Mouse (Mus musculus) urinary bladder, postnatal 10 days (tissue): ENCODE measurements around the gene Ifng.
"Not testable (repeated sequence)": the region's sequence is repeated elsewhere in the genome, so short reads cannot be mapped to it uniquely, and the experiment has no call there.

Experiments used
- DNase-seq: peaks from one replicate; pipeline ENCODE4 v3.0.0; 2022; ENCODE audit warnings: low spot score

Gene Ifng

DNA sequence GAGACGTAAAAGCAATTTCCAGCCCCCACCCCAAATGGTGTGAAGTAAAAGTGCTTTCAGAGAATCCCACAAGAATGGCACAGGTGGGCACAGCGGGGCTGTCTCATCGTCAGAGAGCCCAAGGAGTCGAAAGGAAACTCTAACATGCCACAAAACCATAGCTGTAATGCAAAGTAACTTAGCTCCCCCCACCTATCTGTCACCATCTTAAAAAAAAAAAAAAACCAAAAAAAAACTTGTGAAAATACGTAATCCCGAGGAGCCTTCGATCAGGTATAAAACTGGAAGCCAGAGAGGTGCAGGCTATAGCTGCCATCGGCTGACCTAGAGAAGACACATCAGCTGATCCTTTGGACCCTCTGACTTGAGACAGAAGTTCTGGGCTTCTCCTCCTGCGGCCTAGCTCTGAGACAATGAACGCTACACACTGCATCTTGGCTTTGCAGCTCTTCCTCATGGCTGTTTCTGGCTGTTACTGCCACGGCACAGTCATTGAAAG, at the start of gene Ifng:
Gene Ifng (plus strand): TSS at position 305 of the 499 bp plus-strand sequence.
- no peak for DNase-seq

GRCm38 (mm10) chr10:118399917-118400316, 40.9 kb upstream of the Ifng start:
- no peak for DNase-seq

GRCm38 (mm10) chr10:118406463-118407221, 34.2 kb upstream of the Ifng start:
- no peak for DNase-seq

GRCm38 (mm10) chr10:118411377-118411776, 29.5 kb upstream of the Ifng start:
- no peak for DNase-seq

- no peak for DNase-seq
These were observed 28.1 kb upstream of the Ifng start for GRCm38 (mm10) chr10:118412774-118413173.

- DNase-seq: no peak
These were observed 21.8 kb upstream of the Ifng start for GRCm38 (mm10) chr10:118419000-118419425.

GRCm38 (mm10) chr10:118420896-118421295, 19.9 kb upstream of the Ifng start:
- no peak for DNase-seq

DNA sequence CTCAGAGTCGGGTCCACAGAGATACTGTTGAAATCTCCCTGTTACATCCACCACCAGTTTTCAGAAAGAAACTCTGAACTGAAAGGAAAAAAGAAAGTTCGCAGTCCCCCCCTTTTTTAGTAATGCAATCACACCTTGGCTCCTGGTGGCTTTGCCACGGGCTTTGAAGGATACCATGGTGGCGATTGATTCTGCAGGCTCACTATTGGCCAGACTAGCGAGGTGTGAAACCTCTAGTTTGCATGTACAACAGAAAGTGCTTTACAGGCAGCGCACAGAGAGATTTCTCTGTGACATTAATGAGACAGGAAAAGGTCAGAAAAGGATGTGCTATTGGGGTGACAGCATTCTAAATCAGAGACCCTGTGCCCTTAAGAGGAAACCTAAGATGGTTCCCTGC, 5.3 kb upstream of the Ifng start:
- DNase-seq: no peak

DNA sequence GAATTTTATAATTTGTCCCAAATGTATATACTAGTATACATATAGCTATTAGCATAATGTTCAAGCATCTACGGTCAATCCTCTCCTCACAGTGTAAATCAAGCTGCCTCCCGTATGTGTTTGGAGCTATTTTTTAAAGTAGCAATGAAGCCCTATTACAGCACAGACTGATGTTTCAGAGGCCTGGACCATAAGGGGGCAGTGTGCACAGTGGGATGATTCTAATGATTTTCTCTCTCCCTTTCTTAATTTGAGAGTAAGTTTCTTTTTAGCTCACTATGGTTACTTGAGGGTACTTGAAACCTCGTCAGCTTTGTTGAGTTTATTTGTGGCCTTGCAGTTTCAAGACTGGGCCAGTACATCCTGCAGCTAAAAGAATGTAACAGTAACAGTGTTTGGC, 1.1 kb downstream of the Ifng start:
- no peak for DNase-seq

GRCm38 (mm10) chr10:118442999-118443398, 2.2 kb downstream of the Ifng start:
- no peak for DNase-seq

DNA sequence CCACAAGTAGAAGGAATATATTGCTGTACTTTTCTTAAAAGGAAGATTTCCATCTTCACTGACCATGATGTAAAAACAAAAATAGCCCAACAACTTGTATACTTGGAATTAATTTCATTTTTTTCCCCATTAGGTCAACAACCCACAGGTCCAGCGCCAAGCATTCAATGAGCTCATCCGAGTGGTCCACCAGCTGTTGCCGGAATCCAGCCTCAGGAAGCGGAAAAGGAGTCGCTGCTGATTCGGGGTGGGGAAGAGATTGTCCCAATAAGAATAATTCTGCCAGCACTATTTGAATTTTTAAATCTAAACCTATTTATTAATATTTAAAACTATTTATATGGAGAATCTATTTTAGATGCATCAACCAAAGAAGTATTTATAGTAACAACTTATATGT, 4.2 kb downstream of the Ifng start:
- DNase-seq: no peak

GRCm38 (mm10) chr10:118445502-118445901, 4.7 kb downstream of the Ifng start:
- DNase-seq: no peak

DNA sequence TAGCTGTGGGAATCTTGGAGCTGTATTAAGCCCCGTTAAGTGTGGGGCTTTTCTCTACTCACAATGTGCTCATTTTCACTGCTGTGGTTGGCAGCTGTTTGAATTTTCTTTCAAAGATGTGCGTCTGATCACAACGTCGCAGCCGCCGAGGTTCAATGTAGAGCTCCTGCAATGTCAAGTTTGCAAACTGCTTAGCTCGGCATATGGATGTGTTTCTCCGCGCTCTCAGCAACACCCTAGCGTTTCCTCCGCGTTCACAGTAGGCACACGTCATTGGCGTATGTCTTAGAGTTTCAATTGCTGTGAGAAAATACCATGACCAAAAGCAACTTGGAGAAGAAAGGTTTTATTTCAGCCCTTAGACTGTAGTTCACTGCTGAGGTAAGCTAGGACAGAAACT, 5.1 kb downstream of the Ifng start:
- DNase-seq: no peak

GRCm38 (mm10) chr10:118451747-118452146, 10.9 kb downstream of the Ifng start:
- DNase-seq: no peak

- no peak for DNase-seq
These were observed 17.9 kb downstream of the Ifng start for GRCm38 (mm10) chr10:118458729-118459128.

DNA sequence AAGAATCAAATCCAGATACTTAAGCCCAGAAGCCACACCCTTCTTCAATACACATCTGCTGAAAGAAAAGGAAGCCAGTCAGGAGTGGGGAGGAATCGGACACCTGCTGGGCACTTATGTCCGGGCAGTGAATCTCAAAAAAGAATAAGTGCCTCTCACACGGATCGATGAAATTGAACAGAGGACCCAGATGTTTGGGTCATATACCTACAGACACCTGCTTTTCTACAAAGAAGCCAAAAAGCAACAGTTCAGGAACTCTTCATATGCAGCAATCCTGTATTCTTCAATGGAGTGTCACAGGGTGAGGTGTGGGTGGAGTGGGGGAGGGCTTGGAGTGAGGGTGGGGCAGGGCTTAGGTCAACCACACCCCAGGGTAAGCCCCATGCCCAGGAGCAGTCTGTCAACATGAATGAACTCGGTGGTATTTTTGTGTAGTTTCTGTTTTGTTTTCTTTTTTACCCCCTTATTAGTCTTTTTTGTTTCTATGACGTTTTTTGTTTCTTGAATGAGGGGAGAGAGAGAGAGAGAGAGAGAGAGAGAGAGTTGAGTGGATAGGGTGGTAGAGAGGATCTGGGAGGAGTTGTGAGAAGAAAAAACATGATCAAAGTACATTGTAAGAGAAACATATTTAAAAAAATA, 20.4 kb downstream of the Ifng start:
- no peak for DNase-seq

DNA sequence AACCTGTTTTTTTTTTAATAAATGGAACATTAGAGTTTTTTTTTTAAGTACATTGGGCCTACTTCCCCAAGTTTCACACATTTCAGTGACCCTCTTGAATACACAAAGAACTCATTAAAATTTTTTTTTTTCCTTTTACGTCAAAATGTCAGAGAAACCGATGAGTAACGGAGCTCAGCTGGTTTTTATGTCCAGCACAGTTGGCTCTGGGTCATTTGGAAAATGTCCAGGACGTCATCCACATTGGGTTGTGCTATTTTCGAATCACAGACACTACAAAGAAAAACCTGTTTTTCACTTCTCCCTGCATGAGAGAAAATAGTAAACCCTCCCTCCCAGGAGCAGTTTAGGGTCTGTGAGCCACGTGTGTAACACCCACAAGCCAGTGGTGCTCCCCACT, 25.6 kb downstream of the Ifng start:
- DNase-seq: no peak

- no peak for DNase-seq
These were observed 28.2 kb downstream of the Ifng start for GRCm38 (mm10) chr10:118469047-118469446.

- no peak for DNase-seq
These were observed 29.6 kb downstream of the Ifng start for GRCm38 (mm10) chr10:118470296-118470957.

GRCm38 (mm10) chr10:118472846-118473245, 32.0 kb downstream of the Ifng start:
- DNase-seq: not testable (repeated sequence)

GRCm38 (mm10) chr10:118476696-118477095, 35.9 kb downstream of the Ifng start:
- DNase-seq: no peak

DNA sequence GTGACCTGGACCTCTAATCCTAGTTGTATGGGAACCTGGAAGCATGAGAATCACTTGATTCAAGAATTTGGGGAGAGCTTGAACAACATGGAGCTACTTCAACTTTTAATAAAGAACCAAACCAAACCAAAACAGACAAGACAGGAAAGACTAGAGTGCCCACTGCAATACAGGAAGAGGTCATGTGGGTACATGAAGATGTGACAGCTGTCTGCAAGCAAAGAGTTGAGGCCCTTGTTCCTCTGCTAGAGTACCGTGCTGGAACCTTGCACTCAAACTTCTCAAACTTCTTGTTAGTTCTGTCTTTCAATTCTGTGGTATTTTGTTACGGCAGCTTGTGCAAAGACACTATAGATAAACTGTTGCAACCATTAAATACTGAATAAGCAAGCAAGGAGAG, 36.5 kb downstream of the Ifng start:
- DNase-seq: no peak

DNA sequence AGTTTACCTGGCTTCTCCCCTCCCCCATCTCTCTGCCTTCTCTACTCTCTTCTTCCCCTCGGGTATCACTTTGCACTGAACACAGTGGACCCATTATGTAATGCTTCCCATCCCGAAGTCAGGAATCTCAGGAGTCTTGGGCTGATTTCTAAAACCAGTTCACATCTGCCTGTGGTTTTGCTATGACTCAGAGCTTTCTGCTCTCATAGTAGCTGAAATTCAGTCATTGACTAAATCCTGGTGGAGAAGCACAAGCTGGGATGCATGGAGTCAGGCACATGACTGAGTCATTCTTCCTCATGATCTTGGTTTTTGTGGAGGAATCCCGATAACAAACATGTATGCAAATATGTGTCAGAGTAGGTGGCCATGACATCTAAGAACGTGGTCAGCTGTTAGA, 38.4 kb downstream of the Ifng start:
- no peak for DNase-seq
